Comparison of ENCODE assay signal across 27 mouse cellular contexts in the genomic region with DNA sequence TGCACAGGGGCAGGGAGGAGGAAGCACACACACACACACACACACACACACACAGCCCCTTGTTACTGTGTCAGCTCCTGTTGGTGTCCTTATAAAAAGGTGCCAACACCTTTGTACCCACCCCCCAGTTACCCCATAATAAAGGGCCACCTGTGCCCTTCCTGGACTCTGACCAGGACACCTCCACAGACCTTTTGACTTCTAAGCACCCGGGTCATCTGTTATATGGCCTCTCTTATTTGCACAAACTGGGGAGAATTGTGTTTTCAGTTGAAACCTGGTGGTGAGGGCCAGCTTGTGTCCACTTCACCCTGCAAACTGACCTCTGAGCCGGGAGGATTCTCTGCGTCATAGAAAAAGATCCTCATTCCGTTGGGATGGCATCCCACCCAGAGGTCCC. TPM values are rescaled to one million over a fixed set of nuclear protein-coding genes. Genes with fewer than 3 reads are reported as not detected.
DNase-seq lines count a peak whose midpoint lies in the region; ATAC-seq and TF ChIP-seq lines count a peak whose summit lies in the region.
"Had no signal": no experiment of that assay in that cellular context is flagged by ENCODE, and none has a peak within 500 bp of the region (broad histone marks: within the 10 kb centered on the region; RNA-seq: fewer than 3 reads in every experiment).

No protein-coding gene starts in this region.

- H3K27me3 ChIP-seq in liver, adult 2 months (ENCODE audit: control insufficient read depth, insufficient read depth, low read length) = no peaks in the 10 kb centered on the region
- no peaks in the 10 kb centered on the region for H3K27me3 ChIP-seq in liver, embryonic 12.5 days (replicated peaks)
- H3K27me3 ChIP-seq in liver, embryonic 15.5 days = peaks cover 21% of the 10 kb centered on the region
- no peaks in the 10 kb centered on the region for H3K27me3 ChIP-seq in forebrain, embryonic 13.5 days
- H3K27me3 ChIP-seq: CH12.LX; embryonic facial prominence, embryonic 12.5 days; embryonic facial prominence, embryonic 15.5 days; forebrain, embryonic 15.5 days; heart, embryonic 12.5 days; heart, embryonic 15.5 days; Patski had no signal

- TF ChIP-seq CTCF in liver, adult 2 months (IDR thresholded peaks at IDR 0.05; ENCODE audit: low read depth, low read length) = no peak

- peaks cover 30% of the 10 kb centered on the region for H3K4me1 ChIP-seq in liver, adult 2 months (ENCODE audit: control insufficient read depth, insufficient read depth, low read length)
- peaks cover 18% of the 10 kb centered on the region for H3K4me1 ChIP-seq in liver, embryonic 12.5 days
- peaks cover 28% of the 10 kb centered on the region for H3K4me1 ChIP-seq in liver, embryonic 15.5 days (replicated peaks)
- H3K4me1 ChIP-seq in forebrain, embryonic 13.5 days = peaks cover 14% of the 10 kb centered on the region
- H3K4me1 ChIP-seq: embryonic facial prominence, embryonic 12.5 days; embryonic facial prominence, embryonic 15.5 days had no signal

- no peak for TF ChIP-seq POLR2A in liver, adult 2 months (IDR thresholded peaks at IDR 0.05; ENCODE audit: extremely low read depth, insufficient read depth, low read length)

- H3K36me3 ChIP-seq in liver, adult 2 months (ENCODE audit: control insufficient read depth, insufficient read depth, low read length) = peaks cover 51% of the 10 kb centered on the region
- no peaks in the 10 kb centered on the region for H3K36me3 ChIP-seq in liver, embryonic 12.5 days
- H3K36me3 ChIP-seq in liver, embryonic 15.5 days (replicated peaks) = no peaks in the 10 kb centered on the region
- H3K36me3 ChIP-seq in forebrain, embryonic 13.5 days (ENCODE audit: poor library complexity, severe bottlenecking) = no peaks in the 10 kb centered on the region
- H3K36me3 ChIP-seq: embryonic facial prominence, embryonic 12.5 days; embryonic facial prominence, embryonic 15.5 days; forebrain, embryonic 15.5 days; G1E; heart, embryonic 12.5 days; heart, embryonic 15.5 days had no signal

- peak; percentile 90 for DNase-seq in liver, adult 2 months (ENCODE audit: extremely low read depth, low read depth, low spot score)
- DNase-seq in liver = no peak
- DNase-seq in natural killer cell, adult 2 months (ENCODE audit: low spot score in 2 of 2) = no peak
- no peak for DNase-seq in layer of hippocampus, postnatal 36 days
- DNase-seq: adrenal gland, postnatal 10 days; adrenal gland, postnatal 36 days; B cell, adult 2 months; cerebellum, adult 18-20 months; cerebellum, adult 9-10 months; cerebellum, postnatal 25 days; gastrocnemius, postnatal 25 days; heart, adult 18-20 months; heart, postnatal 10 days; heart, postnatal 36 days had no signal

- no peaks in the 10 kb centered on the region for H3K9me3 ChIP-seq in liver, embryonic 12.5 days (replicated peaks)
- H3K9me3 ChIP-seq in liver, embryonic 15.5 days (replicated peaks) = no peaks in the 10 kb centered on the region
- H3K9me3 ChIP-seq in forebrain, embryonic 13.5 days (replicated peaks) = no peaks in the 10 kb centered on the region
- H3K9me3 ChIP-seq: embryonic facial prominence, embryonic 12.5 days; embryonic facial prominence, embryonic 15.5 days; forebrain, embryonic 15.5 days; G1E; heart, embryonic 12.5 days; heart, embryonic 15.5 days had no signal

- WGBS in liver, adult 2 months = 25% methylated on average over 4 of the region's 4 CpGs
- 66% methylated on average over 4 of the region's 4 CpGs for WGBS in liver, embryonic 12.5 days (ENCODE audit: insufficient replicate concordance)
- 63% methylated on average over 4 of the region's 4 CpGs for WGBS in liver, embryonic 15.5 days (ENCODE audit: insufficient replicate concordance)
- WGBS in forebrain, embryonic 13.5 days = 93% methylated on average over 4 of the region's 4 CpGs

- ATAC-seq in liver, embryonic 12.5 days = peak; percentile 68
- ATAC-seq in liver, embryonic 15.5 days (ENCODE audit: insufficient read depth) = peak; percentile 69
- no peak for ATAC-seq in forebrain, embryonic 13.5 days
- ATAC-seq: forebrain, embryonic 15.5 days; Patski had no signal

- H3K79me2 ChIP-seq in liver, adult 2 months (ENCODE audit: control insufficient read depth, insufficient read depth, low read length) = no peaks in the 10 kb centered on the region

- H3K9ac ChIP-seq in liver, adult 2 months (ENCODE audit: low read depth, low read length) = no peak overlapping the region
- H3K9ac ChIP-seq in liver, embryonic 12.5 days = no peak overlapping the region
- no peak overlapping the region for H3K9ac ChIP-seq in liver, embryonic 15.5 days
- H3K9ac ChIP-seq in forebrain, embryonic 13.5 days = no peak overlapping the region
- H3K9ac ChIP-seq: embryonic facial prominence, embryonic 12.5 days; embryonic facial prominence, embryonic 15.5 days; forebrain, embryonic 15.5 days; heart, embryonic 12.5 days; heart, embryonic 15.5 days; hindbrain, embryonic 14.5 days had no signal

- H3K4me3 ChIP-seq in liver, adult 2 months (ENCODE audit: insufficient read depth, low read depth, low read length) = no peak overlapping the region
- H3K4me3 ChIP-seq in liver, embryonic 12.5 days = no peak overlapping the region
- H3K4me3 ChIP-seq in liver, embryonic 15.5 days (replicated peaks) = no peak overlapping the region
- no peak overlapping the region for H3K4me3 ChIP-seq in forebrain, embryonic 13.5 days
- H3K4me3 ChIP-seq: embryonic facial prominence, embryonic 12.5 days; embryonic facial prominence, embryonic 15.5 days; forebrain, embryonic 15.5 days; heart, embryonic 12.5 days; heart, embryonic 15.5 days had no signal

- H3K27ac ChIP-seq in liver, adult 2 months (replicated peaks; ENCODE audit: insufficient read depth, low read depth, low read length) = peak overlapping the region; percentile 40
- peak overlapping the region; percentile 53; the same call in 1 of the 2 replicates for H3K27ac ChIP-seq in liver, embryonic 12.5 days
- peak overlapping the region; percentile 55 for H3K27ac ChIP-seq in liver, embryonic 15.5 days (replicated peaks)
- no peak overlapping the region for H3K27ac ChIP-seq in forebrain, embryonic 13.5 days
- H3K27ac ChIP-seq: embryonic facial prominence, embryonic 12.5 days; embryonic facial prominence, embryonic 15.5 days; forebrain, embryonic 15.5 days; heart, embryonic 15.5 days; hindbrain, embryonic 14.5 days had no signal

- no peak overlapping the region for H3K4me2 ChIP-seq in liver, embryonic 12.5 days
- no peak overlapping the region for H3K4me2 ChIP-seq in liver, embryonic 15.5 days
- no peak overlapping the region for H3K4me2 ChIP-seq in forebrain, embryonic 13.5 days
- H3K4me2 ChIP-seq: embryonic facial prominence, embryonic 12.5 days; embryonic facial prominence, embryonic 15.5 days; forebrain, embryonic 15.5 days; heart, embryonic 12.5 days; heart, embryonic 15.5 days; hindbrain, embryonic 14.5 days had no signal

RNA-seq across cellular contexts. Expression of gene Pon1, which starts 22.3 kb away (rescaled TPM):
- 1,847 and 2,396 TPM in 2 replicates for total RNA-seq in liver, adult 2 months (2014; rRNA removed)
- polyA plus RNA-seq in liver, adult 2 months (2012; rRNA removed) = 549 and 587 TPM in 2 replicates
- 0.66 and 0.98 TPM in 2 replicates for polyA plus RNA-seq in liver, embryonic 12.5 days (2016; fragmentation: Nextera tagmentation; extraction: Ambion mirVana)
- polyA plus RNA-seq in liver, embryonic 15.5 days (2015; fragmentation: Nextera tagmentation; extraction: Ambion mirVana) = 6.6 and 8.9 TPM in 2 replicates
- total RNA-seq in layer of hippocampus, postnatal 36 days (2021) = not detected
- 0.23 TPM in 1 of 2 replicates, not detected in the other for polyA plus RNA-seq in forebrain, embryonic 13.5 days (2015; fragmentation: Nextera tagmentation; extraction: Ambion mirVana)
- total RNA-seq: CH12.LX; common myeloid progenitor, adult 5-6 weeks had no signal
- polyA plus RNA-seq: G1E; heart, embryonic 12.5 days; heart, embryonic 15.5 days; Patski had no signal

Comparison
In these comparisons a context has a peak if more than half of its experiments do, and no peak if none do; other contexts are left out.
1. RNA of gene Pon1, which starts 22.3 kb away (polyA plus RNA-seq): 549 to 587 TPM in liver, adult 2 months; 6.6 to 8.9 TPM in liver, embryonic 15.5 days, 0.66 to 0.98 TPM in liver, embryonic 12.5 days and 0.23 TPM in forebrain, embryonic 13.5 days; every median in the first group is over 10 times any median in the second.